Mouse (Mus musculus) adrenal gland (tissue): ENCODE measurements around the gene Entpd8.

Experiments
- intact Hi-C: fragments of 180-260 bp; cut with DNase I; formaldehyde crosslinking; loops from one replicate; pipeline ENCODE4 v1.15.1; 2025
- long read RNA-seq, 2 experiments: library from polyadenylated mRNA; unstranded; transcript quantifications; one replicate each; pipeline ENCODE4 v2.0.0; 2020; ENCODE audit warnings: borderline replicate concordance in 1 of 2; ENCODE audit not compliant: insufficient replicate concordance in 1 of 2

Gene Entpd8
- long read RNA-seq, experiment 1: 0 reads
- long read RNA-seq, experiment 2: 0 reads

GRCm38 (mm10) chr2:25080076-25080475 lies at the start of gene Entpd8:
Gene Entpd8, plus strand, starts transcription at chr2:25080304.
- intact Hi-C loops: no loop called here

- intact Hi-C loops: no loop called here
These were observed 45.1 kb upstream of the Entpd8 start for GRCm38 (mm10) chr2:25034994-25035393.

- intact Hi-C loops: no loop called here
These were observed 40.0 kb upstream of the Entpd8 start for GRCm38 (mm10) chr2:25040089-25040488.

GRCm38 (mm10) chr2:25050921-25051320 lies 29.2 kb upstream of the Entpd8 start:
- intact Hi-C loops: no loop called here

GRCm38 (mm10) chr2:25051450-25051849 lies 28.7 kb upstream of the Entpd8 start:
- intact Hi-C loops: no loop called here

GRCm38 (mm10) chr2:25053101-25053500 lies 27.0 kb upstream of the Entpd8 start:
- intact Hi-C loops: no loop called here

- intact Hi-C loops: no loop called here
These were observed 25.7 kb upstream of the Entpd8 start, which contains the start of gene Nsmf for GRCm38 (mm10) chr2:25054221-25055067. Gene Nsmf, plus strand, starts transcription at chr2:25054355.

- intact Hi-C loops: no loop called here
These were observed 25.1 kb upstream of the Entpd8 start for GRCm38 (mm10) chr2:25055068-25055405.

GRCm38 (mm10) chr2:25055409-25056155 lies 24.5 kb upstream of the Entpd8 start:
- intact Hi-C loops: no loop called here

GRCm38 (mm10) chr2:25058926-25059325 lies 21.2 kb upstream of the Entpd8 start:
- intact Hi-C loops: no loop called here

- intact Hi-C loops: no loop called here
These were observed 16.6 kb upstream of the Entpd8 start for GRCm38 (mm10) chr2:25063523-25063922.

- intact Hi-C loops: no loop called here
These were observed 15.8 kb upstream of the Entpd8 start for GRCm38 (mm10) chr2:25064285-25064684.

- intact Hi-C loops: no loop called here
These were observed 14.6 kb upstream of the Entpd8 start for GRCm38 (mm10) chr2:25065537-25065936.

- intact Hi-C loops: no loop called here
These were observed 13.6 kb upstream of the Entpd8 start for GRCm38 (mm10) chr2:25066552-25066951.

GRCm38 (mm10) chr2:25069537-25069936 lies 10.6 kb upstream of the Entpd8 start:
- intact Hi-C loops: no loop called here

GRCm38 (mm10) chr2:25072398-25072797 lies 7.7 kb upstream of the Entpd8 start:
- intact Hi-C loops: no loop called here

- intact Hi-C loops: no loop called here
These were observed 4.6 kb upstream of the Entpd8 start for GRCm38 (mm10) chr2:25075506-25075905.

GRCm38 (mm10) chr2:25078967-25079366 lies 1.1 kb upstream of the Entpd8 start:
- intact Hi-C loops: no loop called here

- intact Hi-C loops: no loop called here
These were observed 3.6 kb downstream of the Entpd8 start for GRCm38 (mm10) chr2:25083697-25084096.

GRCm38 (mm10) chr2:25085571-25085970 lies 5.5 kb downstream of the Entpd8 start:
- intact Hi-C loops: no loop called here

- intact Hi-C loops: no loop called here
These were observed 7.7 kb downstream of the Entpd8 start for GRCm38 (mm10) chr2:25087842-25088241.

GRCm38 (mm10) chr2:25088636-25089035 lies 8.5 kb downstream of the Entpd8 start:
- intact Hi-C loops: no loop called here

GRCm38 (mm10) chr2:25094785-25095108 lies 14.6 kb downstream of the Entpd8 start:
- intact Hi-C loops: loop anchor here (10.0 kb wide), 1 partner anchor 220 kb away; the partner anchor contains the start of gene Grin1
